Mouse (Mus musculus): ENCODE results near the gene Psmb2.

DNA sequence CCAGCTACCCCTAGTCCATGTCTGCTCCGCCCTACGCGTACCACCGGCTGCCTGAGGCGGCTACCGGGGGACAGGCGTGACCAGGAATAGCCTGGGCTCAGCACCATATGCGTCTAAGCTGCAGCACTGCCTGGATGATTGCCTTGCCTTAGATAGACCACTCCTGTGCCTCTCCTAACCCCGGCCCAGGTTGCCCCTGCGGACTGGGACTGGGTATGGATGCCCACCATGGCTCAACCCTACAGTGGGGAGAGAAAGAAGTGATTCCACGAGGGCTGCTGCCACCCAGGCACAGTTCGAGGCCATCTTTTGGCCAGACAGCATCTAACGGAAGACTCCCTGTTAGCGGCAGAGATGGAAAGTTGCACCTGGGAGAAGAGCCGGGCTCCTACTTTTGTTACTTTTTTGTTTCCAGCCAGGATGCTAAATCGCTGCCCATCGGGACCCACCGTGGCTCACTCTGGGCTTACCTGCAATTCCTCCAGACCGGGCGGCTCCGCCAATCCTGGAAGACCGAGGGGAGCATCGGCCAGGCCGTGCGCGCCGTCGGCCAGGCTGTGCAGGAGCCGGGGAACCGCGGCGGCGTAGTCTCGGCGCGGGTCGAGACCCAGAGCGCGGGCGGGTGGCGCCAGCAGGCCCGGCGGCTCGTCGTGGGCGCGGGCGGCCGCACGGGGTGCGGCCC lies 57.4 kb downstream of the Psmb2 start:
- no peak for TF ChIP-seq CTCF (IDR thresholded peaks at IDR 0.05; ENCODE audit: low read depth, low read length)
- no peak for TF ChIP-seq POLR2A (IDR thresholded peaks at IDR 0.05; ENCODE audit: extremely low read depth, insufficient read depth, low read length)
